Mouse (Mus musculus) right cerebral cortex, postnatal 25 days (tissue): ENCODE measurements around the gene Cfap161.

ENCODE experiments used
- DNase-seq: peaks from one replicate; pipeline ENCODE4 v3.0.0; 2022

The Cfap161 gene

GRCm38 (mm10) chr7:83801483-83801875 is 6.8 kb upstream of the Cfap161 start:
- DNase-seq, result no peak

GRCm38 (mm10) chr7:83800561-83801482 is 6.1 kb upstream of the Cfap161 start:
- no peak for DNase-seq

- DNase-seq, result no peak
Measured at GRCm38 (mm10) chr7:83800071-83800470, 5.4 kb upstream of the Cfap161 start.

GRCm38 (mm10) chr7:83798004-83798403 is 3.3 kb upstream of the Cfap161 start:
- no peak for DNase-seq

GRCm38 (mm10) chr7:83796177-83796576 is 1.5 kb upstream of the Cfap161 start:
- no peak for DNase-seq

GRCm38 (mm10) chr7:83794006-83794683 is 535 bp downstream of the Cfap161 start:
- no peak for DNase-seq

GRCm38 (mm10) chr7:83780881-83781280 is 13.8 kb downstream of the Cfap161 start:
- DNase-seq, result no peak

- no peak for DNase-seq
Measured at GRCm38 (mm10) chr7:83780026-83780425, 14.7 kb downstream of the Cfap161 start.

- DNase-seq, result no peak
Measured at GRCm38 (mm10) chr7:83779028-83779427, 15.7 kb downstream of the Cfap161 start.

- no peak for DNase-seq
Measured at GRCm38 (mm10) chr7:83778516-83778915, 16.2 kb downstream of the Cfap161 start.

- DNase-seq, result no peak
Measured at GRCm38 (mm10) chr7:83774721-83775120, 20.0 kb downstream of the Cfap161 start.

GRCm38 (mm10) chr7:83763674-83764073 is 31.0 kb downstream of the Cfap161 start:
- no peak for DNase-seq

- no peak for DNase-seq
Measured at GRCm38 (mm10) chr7:83762336-83762735, 32.3 kb downstream of the Cfap161 start.

- DNase-seq, result no peak
Measured at GRCm38 (mm10) chr7:83751055-83751454, 43.6 kb downstream of the Cfap161 start.

- no peak for DNase-seq
Measured at GRCm38 (mm10) chr7:83748405-83748804, 46.3 kb downstream of the Cfap161 start.

GRCm38 (mm10) chr7:83746107-83746687 is 48.5 kb downstream of the Cfap161 start:
- no peak for DNase-seq

- DNase-seq, result no peak
Measured at GRCm38 (mm10) chr7:83745413-83746106, 49.1 kb downstream of the Cfap161 start, which contains the start of gene Il16. Il16 (minus strand) TSS chr7:83745726.

- no peak for DNase-seq
Measured at GRCm38 (mm10) chr7:83745065-83745412, 49.6 kb downstream of the Cfap161 start.

- DNase-seq, result peak; percentile 14
Measured at GRCm38 (mm10) chr7:83744250-83744649, 50.4 kb downstream of the Cfap161 start.

- no peak for DNase-seq
Measured at GRCm38 (mm10) chr7:83742690-83743089, 52.0 kb downstream of the Cfap161 start.

- DNase-seq, result no peak
Measured at GRCm38 (mm10) chr7:83742026-83742425, 52.7 kb downstream of the Cfap161 start.

- no peak for DNase-seq
Measured at GRCm38 (mm10) chr7:83739680-83740310, 54.9 kb downstream of the Cfap161 start.
